Mouse (Mus musculus) thymus, adult 2 months (tissue): ENCODE data around the gene Mipol1. TPM values are rescaled to one million over a fixed set of nuclear protein-coding genes. Genes with fewer than 3 reads are reported as not detected.

ENCODE experiments used
- DNase-seq: peaks from one replicate; pipeline ENCODE4 v3.0.0; 2021
- H3K27ac ChIP-seq: fragments of 200-500 bp; 2 replicates; pipeline ENCODE4 v1.5.1; 2012; ENCODE audit warnings: low read length, control low read depth; ENCODE audit not compliant: control insufficient read depth, insufficient read depth
- H3K27me3 ChIP-seq: fragments of 200-500 bp; 2 replicates; pipeline ENCODE4 v1.6.1; 2012; ENCODE audit warnings: mild to moderate bottlenecking, low read length, moderate library complexity, mixed read lengths; ENCODE audit not compliant: control insufficient read depth, insufficient read depth
- H3K36me3 ChIP-seq: fragments of 200-500 bp; 2 replicates; pipeline ENCODE4 v1.6.1; 2012; ENCODE audit warnings: mild to moderate bottlenecking, low read length, moderate library complexity; ENCODE audit not compliant: control insufficient read depth, insufficient read depth
- H3K4me1 ChIP-seq: fragments of 200-500 bp; replicated peaks from 2 replicates; pipeline ENCODE4 v1.6.1; 2012; ENCODE audit warnings: low read length; ENCODE audit not compliant: control insufficient read depth, insufficient read depth
- H3K4me3 ChIP-seq: fragments of 200-500 bp; 2 replicates; pipeline ENCODE4 v1.5.1; 2012; ENCODE audit warnings: mild to moderate bottlenecking, low read length, control low read depth, moderate library complexity; ENCODE audit not compliant: control insufficient read depth, insufficient read depth
- CTCF ChIP-seq: fragments of 200-500 bp; IDR thresholded peaks from 2 replicates; pipeline ENCODE4 v1.5.1; 2012; ENCODE audit warnings: mild to moderate bottlenecking, control low read depth, low read length, moderate library complexity, borderline replicate concordance; ENCODE audit not compliant: control insufficient read depth, poor library complexity, insufficient read depth; ENCODE audit errors: extremely low read depth
- POLR2A ChIP-seq: fragments of 200-500 bp; IDR thresholded peaks from 2 replicates; pipeline ENCODE4 v1.6.1; 2012; ENCODE audit warnings: mild to moderate bottlenecking, low read length, control low read depth, moderate library complexity; ENCODE audit not compliant: control insufficient read depth, poor library complexity, insufficient read depth; ENCODE audit errors: extremely low read depth
- WGBS: fragments of 180-500 bp; shearing (Covaris S2); methylation state at CpG from one replicate; pipeline ENCODE4 v1.1.7; 2018; 5-methylcytosine and 5-hydroxymethylcytosine counted together
- polyA plus RNA-seq: library from polyadenylated mRNA; depleted of rRNA; stranded (reverse); fragments of >200 nt; gene quantifications from 2 replicates; pipeline ENCODE4 v1.2.3, GENCODE M21; 2012

Mipol1 gene
- polyA plus RNA-seq, 1 experiment: 1.5 TPM

- H3K36me3 ChIP-seq: no peaks in the 10 kb centered on the region
- TF ChIP-seq CTCF: no peak
- TF ChIP-seq POLR2A: no peak
- no peak overlapping the region for H3K4me3 ChIP-seq
- no peak overlapping the region for H3K27ac ChIP-seq
- DNase-seq: no peak
- H3K4me1 ChIP-seq: no peaks in the 10 kb centered on the region
- whole genome bisulfite sequencing: 86% methylated on average over 6 of the region's 6 CpGs
- H3K27me3 ChIP-seq: no peaks in the 10 kb centered on the region
These were observed 152.6 kb downstream of the Mipol1 start for GRCm38 (mm10) chr12:57382797-57383196.

DNA sequence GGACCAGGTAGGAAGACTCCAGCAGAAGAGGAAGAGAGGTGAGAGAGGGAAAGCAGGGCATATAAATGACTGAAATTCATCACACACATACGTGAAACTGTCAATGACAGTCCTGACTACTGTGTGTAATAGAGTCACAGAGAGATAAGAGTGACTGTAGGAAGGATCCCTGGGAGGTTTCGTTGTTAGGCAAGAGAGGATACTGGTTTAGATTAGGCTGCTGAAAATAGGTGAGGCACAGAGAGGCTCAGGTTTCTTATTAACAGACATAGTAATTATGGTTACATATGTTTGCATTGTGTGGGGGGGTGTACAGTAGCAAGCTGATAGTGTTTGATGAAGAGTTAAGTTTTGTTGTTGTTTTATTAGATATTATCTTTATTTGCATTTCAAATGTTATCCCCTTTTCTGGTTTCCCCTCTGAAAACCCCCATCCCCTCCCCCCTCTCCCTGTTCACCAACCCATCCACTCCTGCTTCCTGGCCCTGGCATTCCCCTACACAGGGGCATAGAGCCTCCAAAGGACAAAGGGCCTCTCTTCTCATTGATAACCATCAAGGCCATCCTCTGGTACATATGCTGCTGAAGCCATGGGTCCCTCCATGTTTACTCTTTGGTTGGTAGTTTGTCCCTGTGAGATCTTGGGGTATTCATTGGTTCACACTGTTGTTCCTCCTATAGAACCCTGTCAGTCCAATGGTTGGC is 157.5 kb downstream of the Mipol1 start:
- 87% methylated on average over 2 of the region's 2 CpGs for WGBS
- TF ChIP-seq POLR2A (no peak), CTCF (no peak)
- H3K27ac ChIP-seq: no peak overlapping the region
- no peak for DNase-seq
- H3K4me1 ChIP-seq: no peaks in the 10 kb centered on the region
- H3K4me3 ChIP-seq: no peak overlapping the region
- no peaks in the 10 kb centered on the region for H3K27me3 ChIP-seq
- H3K36me3 ChIP-seq: no peaks in the 10 kb centered on the region

GRCm38 (mm10) chr12:57399547-57399946 is 169.3 kb downstream of the Mipol1 start:
- H3K27ac ChIP-seq: no peak overlapping the region
- 93% methylated on average over 4 of the region's 4 CpGs for WGBS
- no peak overlapping the region for H3K4me3 ChIP-seq
- no peaks in the 10 kb centered on the region for H3K36me3 ChIP-seq
- H3K27me3 ChIP-seq: no peaks in the 10 kb centered on the region
- TF ChIP-seq CTCF (no peak), POLR2A (no peak)
- no peak for DNase-seq
- no peaks in the 10 kb centered on the region for H3K4me1 ChIP-seq

- Histone ChIP-seq H3K36me3 (no peaks in the 10 kb centered on the region), H3K4me3 (no peak overlapping the region), H3K4me1 (no peaks in the 10 kb centered on the region), H3K27ac (no peak overlapping the region), H3K27me3 (no peaks in the 10 kb centered on the region)
- 83% methylated on average over 4 of the region's 4 CpGs for WGBS
- DNase-seq: no peak
- TF ChIP-seq POLR2A (no peak), CTCF (no peak)
These were observed 170.0 kb downstream of the Mipol1 start for GRCm38 (mm10) chr12:57400186-57400585.

GRCm38 (mm10) chr12:57401126-57401525 is 170.9 kb downstream of the Mipol1 start:
- H3K4me3 ChIP-seq: no peak overlapping the region
- H3K4me1 ChIP-seq: no peaks in the 10 kb centered on the region
- no peaks in the 10 kb centered on the region for H3K36me3 ChIP-seq
- H3K27me3 ChIP-seq: no peaks in the 10 kb centered on the region
- H3K27ac ChIP-seq: no peak overlapping the region
- 94% methylated on average over 7 of the region's 7 CpGs for WGBS
- no peak for DNase-seq
- TF ChIP-seq CTCF (no peak), POLR2A (no peak)

GRCm38 (mm10) chr12:57402360-57402759 is 172.1 kb downstream of the Mipol1 start:
- Histone ChIP-seq H3K4me1 (no peaks in the 10 kb centered on the region), H3K27me3 (no peaks in the 10 kb centered on the region), H3K36me3 (no peaks in the 10 kb centered on the region), H3K4me3 (no peak overlapping the region), H3K27ac (no peak overlapping the region)
- WGBS: 90% methylated on average over 6 of the region's 6 CpGs
- DNase-seq: no peak
- TF ChIP-seq CTCF (no peak), POLR2A (no peak)

DNA sequence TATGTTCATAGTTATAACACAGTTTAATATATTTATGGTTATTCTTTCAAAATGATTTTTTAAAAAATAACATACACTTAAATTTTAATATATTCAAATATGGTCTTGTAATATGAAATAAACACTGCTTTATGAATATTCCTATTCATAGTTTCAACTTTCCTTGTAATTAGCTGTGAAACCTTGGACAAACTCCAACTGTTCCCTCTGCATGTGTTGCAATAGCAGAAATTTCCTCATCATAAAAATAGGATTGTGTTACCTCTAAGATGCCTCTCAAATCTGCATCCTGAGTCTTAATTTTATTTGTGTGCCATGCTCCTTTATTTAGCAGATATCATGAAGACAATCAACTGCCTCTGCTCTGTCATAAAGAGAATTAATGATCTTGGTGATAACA is 179.7 kb downstream of the Mipol1 start:
- H3K27me3 ChIP-seq: no peaks in the 10 kb centered on the region
- H3K27ac ChIP-seq: no peak overlapping the region
- H3K4me1 ChIP-seq: no peaks in the 10 kb centered on the region
- TF ChIP-seq POLR2A (no peak), CTCF (no peak)
- H3K36me3 ChIP-seq: no peaks in the 10 kb centered on the region
- DNase-seq: no peak
- no peak overlapping the region for H3K4me3 ChIP-seq
